Mouse (Mus musculus) MEL (cell line): ENCODE measurements at regions not wholly inside any gene's neighbourhood (a gene's known extent, or its start where the extent isn't known, plus 50 kb on each side); places are given as distances from the start of the nearest gene placed in this dataset.

Source experiments
- DNase-seq: peaks from one replicate; pipeline ENCODE4 v3.0.0; 2011; ENCODE audit warnings: low read depth, low spot score
- H3K27ac ChIP-seq: 2 replicates; pipeline ENCODE4 v1.5.1; 2012; ENCODE audit warnings: low read depth, mild to moderate bottlenecking, control low read depth, low read length, moderate library complexity; ENCODE audit not compliant: control insufficient read depth
- H3K27me3 ChIP-seq, 2 experiments: fragments of 150-350 bp in 1 of 2; sonication (generic) in 1 of 2; 2 replicates each; pipeline ENCODE4 v1.6.1; 2012; ENCODE audit warnings: low read length in 2 of 2, mild to moderate bottlenecking in 2 of 2, improper control_type of control experiment in 1 of 2, moderate library complexity in 1 of 2; ENCODE audit not compliant: insufficient read depth in 2 of 2, control insufficient read depth in 1 of 2
- H3K36me3 ChIP-seq, 2 experiments: 2 replicates each; pipeline ENCODE4 v1.6.1; 2012 to 2014; ENCODE audit warnings: low read length in 2 of 2, improper control_type of control experiment in 1 of 2, inconsistent platforms in 1 of 2, mild to moderate bottlenecking in 1 of 2; ENCODE audit not compliant: insufficient read depth in 2 of 2, control insufficient read depth in 1 of 2
- H3K4me1 ChIP-seq, 2 experiments: fragments of 150-350 bp in 1 of 2; sonication (generic) in 1 of 2; 2 replicates each; pipeline ENCODE4 v1.6.1; 2012; ENCODE audit warnings: low read length in 2 of 2, improper control_type of control experiment in 1 of 2, mild to moderate bottlenecking in 1 of 2; ENCODE audit not compliant: insufficient read depth in 2 of 2, control insufficient read depth in 1 of 2
- H3K4me3 ChIP-seq, 2 experiments: fragments of 150-350 bp in 1 of 2; sonication (generic) in 1 of 2; 2 replicates each; pipeline ENCODE4 v1.5.1; 2012; ENCODE audit warnings: low read depth in 2 of 2, low read length in 2 of 2, mild to moderate bottlenecking in 2 of 2, moderate library complexity in 2 of 2, control low read depth in 1 of 2, improper control_type of control experiment in 1 of 2; ENCODE audit not compliant: control insufficient read depth in 1 of 2, insufficient read depth in 1 of 2
- H3K79me2 ChIP-seq: 2 replicates; pipeline ENCODE4 v1.6.1; 2012; ENCODE audit warnings: mild to moderate bottlenecking, low read length, moderate library complexity; ENCODE audit not compliant: control insufficient read depth, poor library complexity, insufficient read depth
- H3K9ac ChIP-seq: 2 replicates; pipeline ENCODE4 v1.6.1; 2012; ENCODE audit warnings: low read depth, mild to moderate bottlenecking, control low read depth, low read length, moderate library complexity; ENCODE audit not compliant: control insufficient read depth, poor library complexity, severe bottlenecking
- H3K9me3 ChIP-seq: fragments of 150-350 bp; sonication (generic); replicated peaks from 2 replicates; pipeline ENCODE4 v1.6.1; 2012; ENCODE audit warnings: mild to moderate bottlenecking, low read length, improper control_type of control experiment, moderate library complexity; ENCODE audit not compliant: insufficient read depth
- BHLHE40 ChIP-seq: IDR thresholded peaks from 2 replicates; pipeline ENCODE4 v1.6.1; 2012; ENCODE audit warnings: low read depth, mild to moderate bottlenecking, inconsistent platforms, low read length, improper control_type of control experiment, borderline replicate concordance
- CHD2 ChIP-seq: IDR thresholded peaks from 2 replicates; pipeline ENCODE4 v1.6.1; 2011; ENCODE audit warnings: low read length, improper control_type of control experiment
- CTCF ChIP-seq, 3 experiments: IDR thresholded peaks in 2 of 3; conservative IDR thresholded peaks in 1 of 3; 2 replicates each; pipeline ENCODE4 v1.5.1; 2011 to 2012; ENCODE audit warnings: low read length in 3 of 3, low read depth in 2 of 3, mild to moderate bottlenecking in 2 of 3, improper control_type of control experiment in 1 of 3, inconsistent platforms in 1 of 3, mixed read lengths in 1 of 3, moderate library complexity in 1 of 3; ENCODE audit not compliant: control insufficient read depth in 1 of 3, insufficient read depth in 1 of 3, poor library complexity in 1 of 3, severe bottlenecking in 1 of 3
- E2F4 ChIP-seq: IDR thresholded peaks from 2 replicates; pipeline ENCODE4 v1.6.1; 2011; ENCODE audit warnings: low read depth, low read length, improper control_type of control experiment, borderline replicate concordance
- EP300 ChIP-seq, 2 experiments: IDR thresholded peaks; 2 replicates each; pipeline ENCODE4 v1.6.1; 2011; ENCODE audit warnings: improper control_type of control experiment in 2 of 2, low read length in 2 of 2, low read depth in 1 of 2, mild to moderate bottlenecking in 1 of 2
- ETS1 ChIP-seq: IDR thresholded peaks from 2 replicates; pipeline ENCODE4 v1.6.1; 2012; ENCODE audit warnings: low read depth, mild to moderate bottlenecking, inconsistent platforms, low read length, improper control_type of control experiment, moderate library complexity
- HCFC1 ChIP-seq: IDR thresholded peaks from 2 replicates; pipeline ENCODE4 v1.6.1; 2012; ENCODE audit warnings: low read depth, mild to moderate bottlenecking, inconsistent platforms, low read length, improper control_type of control experiment, moderate library complexity
- MEF2A ChIP-seq: IDR thresholded peaks from 2 replicates; pipeline ENCODE4 v1.6.1; 2014; ENCODE audit warnings: low read depth, mild to moderate bottlenecking, inconsistent platforms, low read length, improper control_type of control experiment; ENCODE audit not compliant: poor library complexity, insufficient replicate concordance, severe bottlenecking; ENCODE audit errors: extremely low read depth
- MYB ChIP-seq: IDR thresholded peaks from 2 replicates; pipeline ENCODE4 v1.6.1; 2011; ENCODE audit warnings: mild to moderate bottlenecking, low read depth, low read length, improper control_type of control experiment
- MYC ChIP-seq: IDR thresholded peaks from 2 replicates; pipeline ENCODE4 v1.6.1; 2011; ENCODE audit warnings: low read depth, mild to moderate bottlenecking, low read length, improper control_type of control experiment, moderate library complexity
- NELFE ChIP-seq: IDR thresholded peaks from 2 replicates; pipeline ENCODE4 v1.6.1; 2011; ENCODE audit warnings: low read depth, low read length, improper control_type of control experiment
- NRF1 ChIP-seq: IDR thresholded peaks from 2 replicates; pipeline ENCODE4 v1.6.1; 2014; ENCODE audit warnings: low read depth, mild to moderate bottlenecking, inconsistent platforms, low read length, improper control_type of control experiment, moderate library complexity; ENCODE audit not compliant: poor library complexity, insufficient read depth, severe bottlenecking
- POLR2A ChIP-seq, 2 experiments: IDR thresholded peaks; 2 replicates each; pipeline ENCODE4 v1.6.1; 2011 to 2012; ENCODE audit warnings: low read length in 2 of 2, mild to moderate bottlenecking in 2 of 2, control low read depth in 1 of 2, improper control_type of control experiment in 1 of 2, low read depth in 1 of 2, moderate library complexity in 1 of 2; ENCODE audit not compliant: control insufficient read depth in 1 of 2, insufficient read depth in 1 of 2, poor library complexity in 1 of 2
- POLR2AphosphoS2 ChIP-seq: IDR thresholded peaks from 2 replicates; pipeline ENCODE4 v1.6.1; 2011; ENCODE audit warnings: low read length, improper control_type of control experiment
- RAD21 ChIP-seq: IDR thresholded peaks from 2 replicates; pipeline ENCODE4 v1.6.1; 2011; ENCODE audit warnings: mild to moderate bottlenecking, low read depth, low read length, improper control_type of control experiment
- SIN3A ChIP-seq: IDR thresholded peaks from 2 replicates; pipeline ENCODE4 v1.6.1; 2012; ENCODE audit warnings: low read length, improper control_type of control experiment, inconsistent platforms
- SMC3 ChIP-seq: IDR thresholded peaks from 2 replicates; pipeline ENCODE4 v1.6.1; 2011; ENCODE audit warnings: low read depth, low read length, improper control_type of control experiment
- TBP ChIP-seq: IDR thresholded peaks from 2 replicates; pipeline ENCODE4 v1.8.0; 2011; ENCODE audit warnings: low read depth, low read length, improper control_type of control experiment
- UBTF ChIP-seq: IDR thresholded peaks from 2 replicates; pipeline ENCODE4 v1.6.1; 2012; ENCODE audit warnings: low read depth, mild to moderate bottlenecking, inconsistent platforms, low read length, improper control_type of control experiment, moderate library complexity, borderline replicate concordance; ENCODE audit not compliant: insufficient read depth
- USF1 ChIP-seq: IDR thresholded peaks from 2 replicates; pipeline ENCODE4 v1.6.1; 2014; ENCODE audit warnings: low read depth, mild to moderate bottlenecking, inconsistent platforms, low read length, improper control_type of control experiment, moderate library complexity
- ZC3H11A ChIP-seq: IDR thresholded peaks from 2 replicates; pipeline ENCODE4 v1.6.1; 2012; ENCODE audit warnings: low read depth, mild to moderate bottlenecking, inconsistent platforms, low read length, improper control_type of control experiment
- ZKSCAN1 ChIP-seq: IDR thresholded peaks from 2 replicates; pipeline ENCODE4 v1.6.1; 2012; ENCODE audit warnings: low read depth, mild to moderate bottlenecking, inconsistent platforms, low read length, improper control_type of control experiment, moderate library complexity

- no peak for TF ChIP-seq MEF2A
- peak; percentile 69 to 85; a peak in 3 of 4 replicates for TF ChIP-seq EP300 (IDR thresholded peaks at IDR 0.05; ENCODE audit: low read depth in 1 of 2, low read length in 2 of 2)
- no peak for TF ChIP-seq UBTF
- no peak for TF ChIP-seq POLR2A (IDR thresholded peaks at IDR 0.05; ENCODE audit: control insufficient read depth in 1 of 2, insufficient read depth in 1 of 2, low read depth in 1 of 2, low read length in 2 of 2, poor library complexity in 1 of 2)
Measured at GRCm38 (mm10) chr16:74520501-74520900, 108.9 kb upstream of the Robo2 start (continued).

DNA sequence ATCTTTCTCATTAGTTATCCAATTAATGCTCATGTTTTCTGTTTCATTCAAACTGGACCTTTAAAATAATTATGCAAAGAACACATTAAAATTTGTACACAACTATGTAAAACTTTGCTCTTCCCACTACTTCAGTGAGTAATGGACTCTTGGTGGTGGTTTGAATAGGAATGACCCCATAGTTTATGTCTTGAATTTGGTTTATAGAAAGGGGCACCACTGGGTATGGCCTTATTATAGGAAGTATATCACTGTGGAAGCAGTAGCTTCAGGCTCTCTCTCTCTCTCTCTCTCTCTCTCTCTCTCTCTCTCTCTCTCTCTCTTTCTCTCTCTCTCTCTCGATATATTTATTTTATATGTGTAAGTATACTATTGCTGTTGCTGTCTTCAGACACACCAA, 106.3 kb upstream of the Robo2 start:
- H3K4me3 ChIP-seq: no peak overlapping the region
- no peaks in the 10 kb centered on the region for H3K79me2 ChIP-seq
- no peak overlapping the region for H3K9ac ChIP-seq
- no peaks in the 10 kb centered on the region for H3K27me3 ChIP-seq
- H3K36me3 ChIP-seq: peaks cover 0 to 21% of the 10 kb centered on the region in 2 experiments; a peak in 2 of 4 replicates
- no peaks in the 10 kb centered on the region for H3K9me3 ChIP-seq
- no peak overlapping the region for H3K27ac ChIP-seq
- TF ChIP-seq ZKSCAN1 (no peak), RAD21 (no peak), POLR2AphosphoS2 (no peak), MYC (no peak), ZC3H11A (no peak)
- H3K4me1 ChIP-seq: peaks cover 3 to 22% of the 10 kb centered on the region in 2 experiments; a peak in 2 of 4 replicates
- DNase-seq: no peak

- H3K4me3 ChIP-seq: no peak overlapping the region
- no peak overlapping the region for H3K27ac ChIP-seq
- no peak for TF ChIP-seq HCFC1
- no peak for TF ChIP-seq ETS1
- no peak for TF ChIP-seq SMC3
- no peak for TF ChIP-seq NRF1
- TF ChIP-seq E2F4: no peak
- no peak for TF ChIP-seq USF1
- no peak for TF ChIP-seq MYB
- no peak for TF ChIP-seq BHLHE40
- TF ChIP-seq ZKSCAN1: no peak
- no peak for TF ChIP-seq UBTF
- TF ChIP-seq SIN3A: no peak
- no peak for TF ChIP-seq NELFE
- no peak for TF ChIP-seq CTCF (IDR thresholded peaks at IDR 0.05 in 2 of 3, conservative IDR thresholded peaks at IDR 0.05 in 1 of 3; ENCODE audit: control insufficient read depth in 1 of 3, insufficient read depth in 1 of 3, low read depth in 2 of 3, low read length in 3 of 3, poor library complexity in 1 of 3, severe bottlenecking in 1 of 3)
- TF ChIP-seq CHD2: no peak
- TF ChIP-seq RAD21: no peak
- TF ChIP-seq TBP: no peak
- H3K9ac ChIP-seq: no peak overlapping the region
- H3K79me2 ChIP-seq: no peaks in the 10 kb centered on the region
- no peaks in the 10 kb centered on the region for H3K27me3 ChIP-seq
- H3K36me3 ChIP-seq: peaks cover 0 to 26% of the 10 kb centered on the region in 2 experiments; a peak in 2 of 4 replicates
- peaks cover 3 to 22% of the 10 kb centered on the region in 2 experiments; a peak in 2 of 4 replicates for H3K4me1 ChIP-seq
- DNase-seq: no peak
- H3K9me3 ChIP-seq: no peaks in the 10 kb centered on the region
Measured at GRCm38 (mm10) chr16:74517374-74517773, 105.7 kb upstream of the Robo2 start.
